Mouse (Mus musculus) adrenal gland (tissue): ENCODE data around the gene Lrrc31.

Experiments
- intact Hi-C: fragments of 180-260 bp; cut with DNase I; formaldehyde crosslinking; loops from one replicate; pipeline ENCODE4 v1.15.1; 2025
- long read RNA-seq, 2 experiments: library from polyadenylated mRNA; unstranded; transcript quantifications; one replicate each; pipeline ENCODE4 v2.0.0; 2020; ENCODE audit warnings: borderline replicate concordance in 1 of 2; ENCODE audit not compliant: insufficient replicate concordance in 1 of 2

The Lrrc31 gene
- long read RNA-seq, experiment 1 = 0 reads
- long read RNA-seq, experiment 2 = 0 reads

GRCm38 (mm10) chr3:30699711-30700505 lies at the start of gene Lrrc31:
Gene Lrrc31, minus strand, starts transcription at chr3:30699843.
- intact Hi-C loops = loop anchor here (5.0 to 10.0 kb wide), 2 partner anchors 205 to 272 kb away; no protein-coding TSS in a partner anchor

- intact Hi-C loops = no loop called here
These were observed 48.7 kb upstream of the Lrrc31 start for GRCm38 (mm10) chr3:30748316-30748715.

- intact Hi-C loops = no loop called here
These were observed 46.4 kb upstream of the Lrrc31 start, which contains the start of gene Samd7 for GRCm38 (mm10) chr3:30746006-30746405. Gene Samd7, plus strand, starts transcription at chr3:30746293.

GRCm38 (mm10) chr3:30742891-30743290 lies 43.2 kb upstream of the Lrrc31 start:
- intact Hi-C loops = no loop called here

GRCm38 (mm10) chr3:30741306-30741705 lies 41.7 kb upstream of the Lrrc31 start:
- intact Hi-C loops = no loop called here

- intact Hi-C loops = no loop called here
These were observed 37.2 kb upstream of the Lrrc31 start for GRCm38 (mm10) chr3:30736809-30737208.

GRCm38 (mm10) chr3:30729046-30729445 lies 29.4 kb upstream of the Lrrc31 start:
- intact Hi-C loops = no loop called here

- intact Hi-C loops = no loop called here
These were observed 27.6 kb upstream of the Lrrc31 start for GRCm38 (mm10) chr3:30727209-30727608.

- intact Hi-C loops = no loop called here
These were observed 25.9 kb upstream of the Lrrc31 start for GRCm38 (mm10) chr3:30725514-30725913.

GRCm38 (mm10) chr3:30724848-30725465 lies 25.3 kb upstream of the Lrrc31 start:
- intact Hi-C loops = no loop called here

GRCm38 (mm10) chr3:30724105-30724824 lies 24.6 kb upstream of the Lrrc31 start:
- intact Hi-C loops = no loop called here

- intact Hi-C loops = no loop called here
These were observed 23.5 kb upstream of the Lrrc31 start for GRCm38 (mm10) chr3:30723179-30723578.

- intact Hi-C loops = no loop called here
These were observed 22.8 kb upstream of the Lrrc31 start for GRCm38 (mm10) chr3:30722461-30722860.

- intact Hi-C loops = no loop called here
These were observed 22.4 kb upstream of the Lrrc31 start for GRCm38 (mm10) chr3:30722036-30722435.

- intact Hi-C loops = no loop called here
These were observed 19.0 kb upstream of the Lrrc31 start for GRCm38 (mm10) chr3:30718649-30719048.

GRCm38 (mm10) chr3:30713334-30713733 lies 13.7 kb upstream of the Lrrc31 start:
- intact Hi-C loops = no loop called here

- intact Hi-C loops = no loop called here
These were observed 10.5 kb upstream of the Lrrc31 start for GRCm38 (mm10) chr3:30710191-30710590.

GRCm38 (mm10) chr3:30706614-30707276 lies 7.1 kb upstream of the Lrrc31 start:
- intact Hi-C loops = no loop called here

GRCm38 (mm10) chr3:30705977-30706376 lies 6.3 kb upstream of the Lrrc31 start:
- intact Hi-C loops = no loop called here

GRCm38 (mm10) chr3:30697891-30698290 lies 1.8 kb downstream of the Lrrc31 start:
- intact Hi-C loops = loop anchor here (5.0 to 10.0 kb wide), 2 partner anchors 207 to 274 kb away; no protein-coding TSS in a partner anchor

- intact Hi-C loops = loop anchor here (5.0 to 10.0 kb wide), 2 partner anchors 208 to 276 kb away; no protein-coding TSS in a partner anchor
These were observed 3.3 kb downstream of the Lrrc31 start for GRCm38 (mm10) chr3:30696346-30696745.
